Mouse (Mus musculus): ENCODE data around the gene Selp. TPM values are rescaled to one million over a fixed set of nuclear protein-coding genes. Genes with fewer than 3 reads are reported as not detected.

Selp gene
- polyA plus RNA-seq, 1 experiment from 2014 or later = not detected

DNA sequence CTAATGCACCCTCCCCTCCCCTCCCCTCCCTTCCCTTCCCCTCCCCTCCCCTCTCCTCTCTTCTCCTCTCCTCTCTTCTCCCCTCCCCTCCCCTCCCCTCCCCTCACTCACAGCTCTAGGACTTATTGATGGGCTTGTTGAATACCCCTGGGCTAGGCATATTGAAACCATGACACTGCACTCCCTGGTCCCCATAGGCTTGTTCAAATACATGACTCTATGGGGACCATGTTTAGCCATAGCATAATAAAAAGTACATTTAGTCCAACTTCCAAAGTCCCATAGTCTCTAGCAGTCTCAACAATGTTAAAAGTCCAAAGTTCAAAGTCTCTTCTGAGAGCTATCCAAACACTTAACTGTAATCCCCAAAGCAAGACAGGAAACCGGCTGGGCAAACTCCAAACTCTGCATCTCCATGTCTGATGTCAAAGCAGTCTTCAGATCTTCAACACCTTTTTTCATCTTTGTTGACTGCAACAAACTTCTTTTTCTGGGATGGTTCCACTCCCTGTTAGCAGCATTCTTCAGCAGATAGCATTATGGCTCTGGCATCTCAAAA, 72.0 kb downstream of the Selp start:
- WGBS = 96% methylated on average over 1 of the region's 1 CpGs
- no peak overlapping the region for H3K4me3 ChIP-seq
- no peaks in the 10 kb centered on the region for H3K36me3 ChIP-seq
- H3K27ac ChIP-seq (replicated peaks) = no peak overlapping the region
- H3K4me1 ChIP-seq = no peaks in the 10 kb centered on the region
- H3K9me3 ChIP-seq = no peaks in the 10 kb centered on the region
- ATAC-seq (replicated peaks) = no peak
- no peaks in the 10 kb centered on the region for H3K27me3 ChIP-seq
- no peak overlapping the region for H3K9ac ChIP-seq (replicated peaks)
- H3K4me2 ChIP-seq (replicated peaks) = no peak overlapping the region

DNA sequence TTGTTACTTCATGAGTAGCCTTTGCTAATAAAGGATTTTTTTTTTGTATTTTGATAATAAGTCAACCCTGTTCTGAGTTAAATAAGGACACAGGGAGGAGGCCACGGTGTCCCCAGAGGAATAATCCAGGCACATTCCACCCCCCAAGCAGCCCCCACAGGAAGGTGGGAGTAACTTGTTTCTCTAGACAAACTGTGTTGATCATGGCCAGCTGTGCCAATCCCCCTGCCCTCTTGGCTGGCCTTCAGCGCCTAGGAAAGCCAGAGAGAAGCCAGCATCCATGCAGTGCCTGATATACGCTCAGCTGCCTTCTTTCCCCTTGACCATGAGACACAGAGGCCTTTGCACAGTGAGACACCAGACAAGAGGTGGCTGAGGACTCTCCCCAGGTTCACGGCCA, 84.5 kb downstream of the Selp start:
- H3K27ac ChIP-seq (replicated peaks) = no peak overlapping the region
- no peak overlapping the region for H3K4me3 ChIP-seq
- no peak overlapping the region for H3K9ac ChIP-seq (replicated peaks)
- no peak for ATAC-seq (replicated peaks)
- no peaks in the 10 kb centered on the region for H3K27me3 ChIP-seq
- 93% methylated on average over 4 of the region's 4 CpGs for WGBS
- H3K4me1 ChIP-seq = no peaks in the 10 kb centered on the region
- 0 out of 2 replicates have a peak, but pooled peaks cover 7% of the 10 kb centered on the region for H3K9me3 ChIP-seq
- H3K4me2 ChIP-seq (replicated peaks) = no peak overlapping the region
- no peaks in the 10 kb centered on the region for H3K36me3 ChIP-seq

Other genes starting within 250 kb of the Selp start
- 17.7 and 17.9 TPM in 2 replicates for gene Scyl3, start 186.2 kb upstream of the Selp start, polyA plus RNA-seq (2015; fragmentation: Nextera tagmentation; extraction: Ambion mirVana)
- 10.9 and 12.0 TPM in 2 replicates for gene BC055324, start 120.5 kb upstream of the Selp start, polyA plus RNA-seq (2015; fragmentation: Nextera tagmentation; extraction: Ambion mirVana)
- gene Mettl18, start 120.4 kb upstream of the Selp start, polyA plus RNA-seq (2015; fragmentation: Nextera tagmentation; extraction: Ambion mirVana) = 8.6 and 9.2 TPM in 2 replicates
- gene Sele, start 67.0 kb upstream of the Selp start, polyA plus RNA-seq (2015; fragmentation: Nextera tagmentation; extraction: Ambion mirVana) = not detected in 2 replicates
- 0.23 and 0.24 TPM in 2 replicates for gene Sell, start 53.3 kb upstream of the Selp start, polyA plus RNA-seq (2015; fragmentation: Nextera tagmentation; extraction: Ambion mirVana)
- gene F5, start 36.6 kb downstream of the Selp start, polyA plus RNA-seq (2015; fragmentation: Nextera tagmentation; extraction: Ambion mirVana) = 0.09 and 0.27 TPM in 2 replicates
- 6.9 and 7.2 TPM in 2 replicates for gene Slc19a2, start 133.8 kb downstream of the Selp start, polyA plus RNA-seq (2015; fragmentation: Nextera tagmentation; extraction: Ambion mirVana)
- 21.7 and 22.3 TPM in 2 replicates for gene Ccdc181, start 160.3 kb downstream of the Selp start, polyA plus RNA-seq (2015; fragmentation: Nextera tagmentation; extraction: Ambion mirVana)
- gene Nme7, start 188.9 kb downstream of the Selp start, polyA plus RNA-seq (2015; fragmentation: Nextera tagmentation; extraction: Ambion mirVana) = 41.6 and 42.4 TPM in 2 replicates
- 29.1 and 32.0 TPM in 2 replicates for gene Blzf1, start 192.2 kb downstream of the Selp start, polyA plus RNA-seq (2015; fragmentation: Nextera tagmentation; extraction: Ambion mirVana)

Data from forebrain, embryonic 15.5 days (tissue).